Mouse (Mus musculus) C2C12 (cell line): Measurements from ENCODE around the gene Frmd4a. TPM values are rescaled to one million over a fixed set of nuclear protein-coding genes. Genes with fewer than 3 reads are reported as not detected.
A peak's percentile ranks its signal among the peaks of the same experiment; 100 is the strongest.

ENCODE experiments used
- H3K27me3 ChIP-seq: one replicate; pipeline ENCODE4 v1.6.1; 2011; ENCODE audit not compliant: control insufficient read depth, insufficient read depth, insufficient read length
- H3K36me3 ChIP-seq: one replicate; pipeline ENCODE4 v1.6.1; 2011; ENCODE audit not compliant: control insufficient read depth, insufficient read depth
- H3K4me3 ChIP-seq: one replicate; pipeline ENCODE4 v1.5.1; 2011; ENCODE audit warnings: mild to moderate bottlenecking, control low read depth; ENCODE audit not compliant: poor library complexity, insufficient read depth, severe bottlenecking
- H3K79me2 ChIP-seq: one replicate; pipeline ENCODE4 v1.6.1; 2011; ENCODE audit not compliant: control insufficient read depth, insufficient read depth
- H3K79me3 ChIP-seq: one replicate; pipeline ENCODE4 v1.6.1; 2011; ENCODE audit warnings: low read depth, control low read depth
- H3ac ChIP-seq: one replicate; pipeline ENCODE3; 2011; ENCODE audit warnings: low read depth; ENCODE audit not compliant: control insufficient read depth, insufficient read length
- CEBPB ChIP-seq: IDR thresholded peaks from one replicate; pipeline ENCODE4 v1.6.1; 2011; ENCODE audit warnings: low read depth, mild to moderate bottlenecking, control low read depth, moderate library complexity
- CTCF ChIP-seq: IDR thresholded peaks from one replicate; pipeline ENCODE4 v1.5.1; 2011; ENCODE audit not compliant: control insufficient read depth, insufficient read depth, insufficient read length
- FOSL1 ChIP-seq: IDR thresholded peaks from one replicate; pipeline ENCODE4 v1.8.0; 2011; ENCODE audit warnings: mild to moderate bottlenecking, low read length; ENCODE audit not compliant: poor library complexity, insufficient read depth, severe bottlenecking
- MAX ChIP-seq: IDR thresholded peaks from one replicate; pipeline ENCODE4 v1.6.1; 2011; ENCODE audit warnings: mild to moderate bottlenecking, control low read depth
- MYOD1 ChIP-seq: IDR thresholded peaks from one replicate; pipeline ENCODE4 v1.6.1; 2011; ENCODE audit warnings: low read depth; ENCODE audit not compliant: control insufficient read depth, insufficient read length
- MYOG ChIP-seq: IDR thresholded peaks from one replicate; pipeline ENCODE4 v1.6.1; 2011; ENCODE audit not compliant: control insufficient read depth, insufficient read length; ENCODE audit errors: extremely low read depth
- USF1 ChIP-seq: IDR thresholded peaks from one replicate; pipeline ENCODE4 v1.6.1; 2011; ENCODE audit warnings: low read depth, mild to moderate bottlenecking, control low read depth, moderate library complexity
- polyA plus RNA-seq: library from polyadenylated mRNA; unstranded; fragments of >200 nt; fragmentation: generic; extraction: Trizol; gene quantifications from one replicate; pipeline ENCODE4 v1.2.1, GENCODE M21; 2012; ENCODE audit warnings: missing spikeins

Gene Frmd4a
- polyA plus RNA-seq, 1 experiment: 32.7 TPM

- Histone ChIP-seq H3K79me2 (peaks cover 85% of the 10 kb centered on the region), H3K79me3 (peaks cover 60% of the 10 kb centered on the region), H3K36me3 (peaks cover 49% of the 10 kb centered on the region), H3K4me3 (no peak overlapping the region), H3ac (no peak overlapping the region), H3K27me3 (no peaks in the 10 kb centered on the region)
- TF ChIP-seq MYOG (no peak), USF1 (no peak), MYOD1 (peak; percentile 18)
Measured at GRCm38 (mm10) chr2:4428407-4428855, 410.9 kb downstream of the Frmd4a start.

GRCm38 (mm10) chr2:4433119-4433518, 415.6 kb downstream of the Frmd4a start:
- no peaks in the 10 kb centered on the region for H3K27me3 ChIP-seq

GRCm38 (mm10) chr2:4435051-4435450, 417.5 kb downstream of the Frmd4a start:
- H3K79me3 ChIP-seq: peaks cover 15% of the 10 kb centered on the region
- no peaks in the 10 kb centered on the region for H3K27me3 ChIP-seq
- no peak overlapping the region for H3K4me3 ChIP-seq
- peaks cover 68% of the 10 kb centered on the region for H3K79me2 ChIP-seq
- TF ChIP-seq CTCF (no peak), MAX (no peak), FOSL1 (no peak), CEBPB (no peak), MYOG (no peak), MYOD1 (no peak), USF1 (no peak)
- peaks cover 77% of the 10 kb centered on the region for H3K36me3 ChIP-seq
- no peak overlapping the region for H3ac ChIP-seq

More at GRCm38 (mm10) chr2:4433119-4433518, 415.6 kb downstream of the Frmd4a start:
- H3K79me2 ChIP-seq: peaks cover 74% of the 10 kb centered on the region
- no peak for TF ChIP-seq USF1
- no peak for TF ChIP-seq FOSL1
- no peak for TF ChIP-seq CTCF
- TF ChIP-seq MAX: no peak
- no peak for TF ChIP-seq MYOG
- TF ChIP-seq CEBPB: no peak
- TF ChIP-seq MYOD1: no peak
- H3K79me3 ChIP-seq: peaks cover 32% of the 10 kb centered on the region
- peaks cover 68% of the 10 kb centered on the region for H3K36me3 ChIP-seq
- H3K4me3 ChIP-seq: no peak overlapping the region
- H3ac ChIP-seq: no peak overlapping the region

DNA sequence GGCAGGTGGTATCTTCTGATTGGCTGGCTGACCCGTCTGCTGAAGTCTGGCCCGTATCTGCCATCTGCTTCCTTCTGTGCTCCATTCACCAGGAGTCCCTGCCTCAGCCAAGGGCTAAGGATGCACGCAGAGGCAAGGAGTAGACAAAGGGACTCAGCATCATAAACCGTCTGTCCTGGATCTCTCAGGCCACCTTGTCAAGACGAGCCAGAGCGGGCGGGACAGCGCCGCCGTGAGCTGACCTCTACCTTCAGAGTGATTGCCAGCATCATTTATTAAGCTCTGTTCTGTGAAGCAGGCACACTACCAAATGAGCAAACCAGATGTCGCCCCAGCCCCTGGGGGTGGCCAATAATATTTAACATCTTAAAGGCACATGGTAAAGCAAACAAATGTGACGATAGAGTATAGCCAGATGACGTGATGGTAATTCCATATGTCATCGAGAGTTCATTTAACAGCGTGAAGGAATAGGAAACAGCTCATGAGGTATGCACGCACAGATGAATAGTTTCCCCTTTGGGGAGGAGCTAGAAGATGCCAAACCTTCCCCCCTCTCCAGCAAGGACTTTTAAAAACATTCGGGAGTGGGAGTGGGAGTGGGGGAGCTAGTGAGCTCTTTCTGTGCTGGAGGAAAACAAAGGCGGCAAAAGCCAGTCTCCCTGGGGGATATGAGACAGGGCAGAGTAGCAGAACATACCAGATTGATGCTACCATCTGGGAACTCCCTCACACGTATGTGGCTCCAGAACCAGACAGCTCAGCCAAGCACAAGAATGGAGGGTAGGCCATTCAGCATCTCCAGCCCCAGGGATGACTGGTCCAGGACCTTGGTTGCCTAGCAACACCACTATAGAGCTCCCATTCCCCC, 419.1 kb downstream of the Frmd4a start:
- Histone ChIP-seq H3K79me3 (peaks cover 9% of the 10 kb centered on the region), H3K79me2 (peaks cover 68% of the 10 kb centered on the region), H3K27me3 (no peaks in the 10 kb centered on the region), H3ac (no peak overlapping the region), H3K36me3 (peaks cover 72% of the 10 kb centered on the region), H3K4me3 (no peak overlapping the region)
- TF ChIP-seq CTCF: no peak
- no peak for TF ChIP-seq USF1
- no peak for TF ChIP-seq MYOD1
- TF ChIP-seq MYOG: no peak
- no peak for TF ChIP-seq FOSL1
- TF ChIP-seq MAX: no peak
- no peak for TF ChIP-seq CEBPB

DNA sequence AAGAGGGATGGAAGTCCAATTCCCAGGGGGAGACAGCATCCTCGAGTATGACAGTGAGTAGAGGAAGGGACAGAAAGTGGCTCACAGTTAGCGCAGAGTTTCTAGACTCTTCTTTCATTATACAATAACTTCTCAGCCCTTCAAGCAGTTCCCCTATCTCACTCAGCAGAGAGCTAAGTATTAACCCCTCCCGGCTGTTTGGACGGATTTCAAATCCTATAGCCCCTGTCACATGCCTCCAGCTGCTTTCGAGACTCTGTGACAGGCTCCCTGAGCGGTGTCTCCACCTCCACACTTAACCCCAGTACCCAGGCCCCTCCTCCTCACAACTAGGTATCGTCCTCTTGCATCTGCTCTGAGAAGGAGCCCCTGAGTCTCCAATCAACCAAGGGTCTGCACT, 421.2 kb downstream of the Frmd4a start:
- no peak overlapping the region for H3ac ChIP-seq
- H3K27me3 ChIP-seq: no peaks in the 10 kb centered on the region
- H3K4me3 ChIP-seq: no peak overlapping the region
- peaks cover 58% of the 10 kb centered on the region for H3K36me3 ChIP-seq
- peaks cover 13% of the 10 kb centered on the region for H3K79me3 ChIP-seq
- TF ChIP-seq MYOD1 (no peak), FOSL1 (no peak), USF1 (no peak), MAX (no peak), CTCF (no peak), CEBPB (no peak), MYOG (no peak)
- peaks cover 78% of the 10 kb centered on the region for H3K79me2 ChIP-seq

DNA sequence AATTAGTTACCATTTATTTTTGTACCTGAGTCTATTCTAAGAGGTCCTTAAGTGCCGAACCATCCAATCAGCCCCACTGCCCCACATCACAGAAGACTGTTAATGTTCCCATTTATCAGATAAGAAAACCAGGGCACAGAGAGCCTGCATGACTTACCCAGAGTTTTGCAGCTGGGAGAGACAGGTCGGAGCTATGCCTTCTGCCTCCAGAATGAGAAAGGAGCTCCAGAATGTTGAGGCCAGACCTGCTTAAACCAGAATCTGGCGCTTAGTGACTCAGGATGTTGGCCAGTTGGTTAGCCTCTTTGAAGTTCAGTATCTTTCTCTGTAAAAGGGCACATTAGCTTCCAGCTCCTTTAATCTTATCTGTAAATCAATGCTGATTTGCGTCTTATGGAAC, 422.4 kb downstream of the Frmd4a start:
- H3K36me3 ChIP-seq: peaks cover 48% of the 10 kb centered on the region
- TF ChIP-seq MAX (no peak), FOSL1 (no peak), CEBPB (no peak), USF1 (no peak), MYOD1 (no peak), MYOG (no peak)
- no peaks in the 10 kb centered on the region for H3K27me3 ChIP-seq
- no peak overlapping the region for H3K4me3 ChIP-seq
- H3K79me3 ChIP-seq: peaks cover 13% of the 10 kb centered on the region
- H3ac ChIP-seq: no peak overlapping the region
- H3K79me2 ChIP-seq: peaks cover 76% of the 10 kb centered on the region
